Mouse (Mus musculus) erythroblast, embryonic 14.5 days (primary cell): ENCODE measurements around the gene Nelfa.
"Not testable (repeated sequence)": the region's sequence is repeated elsewhere in the genome, so short reads cannot be mapped to it uniquely, and the experiment has no call there.

Experiments used
- GATA1 ChIP-seq: IDR thresholded peaks from 2 replicates; pipeline ENCODE4 v1.6.1; 2012; ENCODE audit warnings: low read length, inconsistent platforms, mixed read lengths
- TAL1 ChIP-seq: IDR thresholded peaks from 3 replicates; pipeline ENCODE4 v1.6.1; 2012; ENCODE audit warnings: low read length, inconsistent platforms, mixed read lengths

DNA sequence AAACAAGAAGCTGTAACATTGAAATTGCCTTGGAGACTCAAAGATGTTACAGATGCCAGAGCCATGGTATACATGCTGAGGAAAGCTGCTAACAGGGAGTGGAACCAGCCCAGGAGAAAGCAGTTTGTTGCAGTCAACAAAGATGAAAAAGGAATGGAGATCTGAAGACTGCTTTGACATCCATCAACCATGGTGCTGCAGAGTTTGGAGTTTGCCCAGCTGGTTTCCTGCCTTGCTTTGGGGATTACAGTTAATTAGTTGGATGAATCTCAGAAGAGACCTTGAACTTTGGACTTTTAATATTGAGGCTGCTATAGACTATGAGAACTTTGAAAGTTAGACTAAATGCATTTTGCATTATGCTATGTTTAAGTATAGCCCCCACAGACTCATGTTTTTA is 21.2 kb downstream of the Nelfa start:
- not testable (repeated sequence) for TF ChIP-seq GATA1, TAL1
